Mouse (Mus musculus) neural tube, embryonic 14.5 days (tissue): ENCODE measurements at regions not wholly inside any gene's neighbourhood (a gene's known extent, or its start where the extent isn't known, plus 50 kb on each side); places are given as distances from the start of the nearest gene placed in this dataset.

ENCODE experiments used
- ATAC-seq: fragments of 200-750 bp; cut with Nextera tagmentation; 2 replicates; pipeline ENCODE4 v1.8.0; 2017; ENCODE audit warnings: low read depth, mild to moderate bottlenecking, moderate TSS enrichment, moderate library complexity
- H3K27ac ChIP-seq: fragments of 300-500 bp; sonication (generic); 2 replicates; pipeline ENCODE4 v1.5.1; 2014; ENCODE audit warnings: low read depth, mild to moderate bottlenecking, control low read depth, low read length, moderate library complexity, mixed read lengths
- H3K27me3 ChIP-seq: fragments of 300-500 bp; sonication (generic); 2 replicates; pipeline ENCODE4 v1.6.1; 2014; ENCODE audit warnings: low read length; ENCODE audit not compliant: control insufficient read depth, insufficient read depth
- H3K36me3 ChIP-seq: fragments of 300-500 bp; sonication (generic); 2 replicates; pipeline ENCODE4 v1.6.1; 2014; ENCODE audit warnings: low read length, mixed read lengths; ENCODE audit not compliant: control insufficient read depth, insufficient read depth
- H3K4me1 ChIP-seq: fragments of 300-500 bp; sonication (generic); 2 replicates; pipeline ENCODE4 v1.6.1; 2014; ENCODE audit warnings: low read length; ENCODE audit not compliant: control insufficient read depth, insufficient read depth
- H3K4me2 ChIP-seq: fragments of 300-500 bp; sonication (generic); 2 replicates; pipeline ENCODE4 v1.6.1; 2014; ENCODE audit warnings: mild to moderate bottlenecking, low read depth, low read length, control low read depth
- H3K4me3 ChIP-seq: fragments of 300-500 bp; sonication (generic); 2 replicates; pipeline ENCODE4 v1.5.1; 2014; ENCODE audit warnings: low read depth, low read length, control low read depth, mixed read lengths
- H3K9ac ChIP-seq: fragments of 300-500 bp; sonication (generic); replicated peaks from 2 replicates; pipeline ENCODE4 v1.6.1; 2014; ENCODE audit warnings: low read depth, mild to moderate bottlenecking, control low read depth, low read length, mixed read lengths
- H3K9me3 ChIP-seq: fragments of 300-500 bp; sonication (generic); 2 replicates; pipeline ENCODE4 v1.6.1; 2016; ENCODE audit warnings: low read length; ENCODE audit not compliant: control insufficient read depth
- WGBS: fragments of 180-500 bp; shearing (Covaris S2); extraction: QIAGEN DNeasy Blood & Tissue Kit; methylation state at CpG from one replicate; pipeline ENCODE4 v1.1.7; 2014; 5-methylcytosine and 5-hydroxymethylcytosine counted together

GRCm38 (mm10) chr4:105561611-105562010 lies 228.1 kb upstream of the Gm12728 start:
- WGBS, result 74% methylated on average over 3 of the region's 3 CpGs
- Histone ChIP-seq H3K9me3 (no peaks in the 10 kb centered on the region), H3K4me3 (no peak overlapping the region), H3K4me2 (no peak overlapping the region), H3K36me3 (no peaks in the 10 kb centered on the region), H3K27ac (no peak overlapping the region), H3K27me3 (no peaks in the 10 kb centered on the region), H3K4me1 (no peaks in the 10 kb centered on the region), H3K9ac (no peak overlapping the region)
- no peak for ATAC-seq

GRCm38 (mm10) chr4:105565796-105566195 lies 223.9 kb upstream of the Gm12728 start:
- 88% methylated on average over 7 of the region's 7 CpGs for WGBS
- Histone ChIP-seq H3K27me3 (no peaks in the 10 kb centered on the region), H3K9me3 (no peaks in the 10 kb centered on the region), H3K36me3 (no peaks in the 10 kb centered on the region), H3K4me3 (no peak overlapping the region), H3K4me1 (no peaks in the 10 kb centered on the region), H3K4me2 (no peak overlapping the region), H3K27ac (no peak overlapping the region), H3K9ac (no peak overlapping the region)
- no peak for ATAC-seq

GRCm38 (mm10) chr4:105566513-105567457 lies 222.9 kb upstream of the Gm12728 start:
- H3K4me1 ChIP-seq, result no peaks in the 10 kb centered on the region
- no peaks in the 10 kb centered on the region for H3K9me3 ChIP-seq
- no peak overlapping the region for H3K27ac ChIP-seq
- H3K4me3 ChIP-seq, result no peak overlapping the region
- H3K27me3 ChIP-seq, result no peaks in the 10 kb centered on the region
- no peaks in the 10 kb centered on the region for H3K36me3 ChIP-seq
- no peak overlapping the region for H3K4me2 ChIP-seq
- ATAC-seq, result no peak
- H3K9ac ChIP-seq, result no peak overlapping the region
- WGBS, result 83% methylated on average over 8 of the region's 8 CpGs

DNA sequence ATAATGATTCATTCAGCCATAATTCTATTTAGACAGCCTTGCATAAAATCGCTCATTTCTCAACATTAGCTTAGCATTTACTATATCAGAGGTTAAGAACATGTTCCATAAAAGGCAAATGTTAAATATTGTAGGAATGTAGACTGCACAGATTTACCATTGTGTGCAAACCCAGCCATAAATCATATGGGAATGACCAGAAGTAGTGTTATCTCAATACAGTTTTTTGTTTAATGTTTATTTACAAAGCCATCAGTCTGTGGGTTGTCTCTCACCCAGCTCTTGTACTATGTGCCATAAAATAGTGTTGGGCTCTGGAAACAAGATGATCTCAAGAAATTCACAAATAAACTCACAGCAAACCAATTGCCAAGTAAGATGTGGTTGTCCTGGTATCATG lies 220.0 kb upstream of the Gm12728 start:
- H3K36me3 ChIP-seq, result no peaks in the 10 kb centered on the region
- H3K4me3 ChIP-seq, result no peak overlapping the region
- 81% methylated on average over 1 of the region's 1 CpGs for WGBS
- H3K4me2 ChIP-seq, result no peak overlapping the region
- no peak overlapping the region for H3K27ac ChIP-seq
- no peaks in the 10 kb centered on the region for H3K27me3 ChIP-seq
- H3K9me3 ChIP-seq, result no peaks in the 10 kb centered on the region
- H3K4me1 ChIP-seq, result no peaks in the 10 kb centered on the region
- no peak overlapping the region for H3K9ac ChIP-seq
- ATAC-seq, result no peak

DNA sequence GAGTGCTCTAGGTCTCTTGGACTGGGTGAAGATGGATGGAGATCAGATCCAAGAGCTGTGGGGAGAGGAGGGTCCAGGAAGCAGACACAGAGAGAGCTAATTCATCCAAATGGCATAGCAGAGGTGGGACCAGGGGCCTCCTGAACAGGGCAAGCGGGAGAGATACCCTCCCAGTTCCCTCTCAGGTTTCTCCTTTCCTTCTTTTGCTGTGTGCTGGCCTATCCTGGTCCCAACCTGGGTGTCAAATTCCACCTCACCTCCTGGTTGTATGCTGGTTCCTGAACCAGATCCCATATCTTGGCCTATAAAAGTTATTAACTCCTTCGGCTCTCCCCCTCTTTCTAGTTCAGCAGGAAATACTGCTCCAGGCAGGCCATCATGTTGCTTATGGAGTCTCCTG lies 214.1 kb upstream of the Gm12728 start:
- Histone ChIP-seq H3K36me3 (no peaks in the 10 kb centered on the region), H3K4me1 (no peaks in the 10 kb centered on the region), H3K27me3 (no peaks in the 10 kb centered on the region), H3K27ac (no peak overlapping the region), H3K9me3 (no peaks in the 10 kb centered on the region), H3K4me2 (no peak overlapping the region), H3K4me3 (no peak overlapping the region), H3K9ac (no peak overlapping the region)
- ATAC-seq, result no peak
- 94% methylated on average over 2 of the region's 2 CpGs for WGBS

- H3K36me3 ChIP-seq, result no peaks in the 10 kb centered on the region
- no peak overlapping the region for H3K9ac ChIP-seq
- H3K27me3 ChIP-seq, result no peaks in the 10 kb centered on the region
- ATAC-seq, result no peak
- H3K4me3 ChIP-seq, result no peak overlapping the region
- H3K4me2 ChIP-seq, result no peak overlapping the region
- no peaks in the 10 kb centered on the region for H3K9me3 ChIP-seq
- no peaks in the 10 kb centered on the region for H3K4me1 ChIP-seq
- H3K27ac ChIP-seq, result no peak overlapping the region
- 85% methylated on average over 7 of the region's 7 CpGs for WGBS
These were observed 208.7 kb upstream of the Gm12728 start for GRCm38 (mm10) chr4:105580987-105581386.

DNA sequence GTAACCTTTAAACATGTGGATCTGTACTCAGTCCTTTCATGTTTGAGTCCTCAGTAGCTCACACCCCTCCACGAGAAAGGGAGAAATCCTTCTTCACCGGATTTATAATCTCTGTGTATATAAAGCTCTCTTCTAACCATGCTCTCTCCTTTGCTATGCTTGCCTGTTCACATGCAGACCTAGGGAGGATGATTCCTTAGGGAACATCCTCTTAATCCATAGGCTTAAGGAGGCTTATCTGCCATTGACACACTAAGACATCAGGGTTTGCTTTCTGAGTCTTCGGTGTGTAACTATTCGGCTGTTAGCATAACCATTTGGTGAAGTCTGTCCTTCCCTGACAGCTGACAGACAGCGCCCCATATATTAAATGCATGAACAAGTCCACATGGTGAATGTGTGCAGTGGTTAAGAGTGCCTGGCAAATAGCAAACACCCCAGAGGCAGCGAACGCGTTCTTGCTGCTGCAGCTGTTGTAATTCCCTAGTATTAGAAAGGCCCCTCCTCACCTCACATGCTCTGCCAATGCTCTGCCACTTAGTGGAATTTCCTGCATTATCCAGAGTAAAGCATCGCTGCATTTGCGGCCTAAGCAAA lies 205.2 kb upstream of the Gm12728 start:
- Histone ChIP-seq H3K27me3 (no peaks in the 10 kb centered on the region), H3K27ac (no peak overlapping the region), H3K4me1 (no peaks in the 10 kb centered on the region), H3K9ac (no peak overlapping the region), H3K36me3 (no peaks in the 10 kb centered on the region), H3K4me2 (no peak overlapping the region), H3K9me3 (no peaks in the 10 kb centered on the region), H3K4me3 (no peak overlapping the region)
- WGBS, result 73% methylated on average over 10 of the region's 10 CpGs
- ATAC-seq, result no peak

GRCm38 (mm10) chr4:105603661-105604060 lies 186.0 kb upstream of the Gm12728 start:
- Histone ChIP-seq H3K27me3 (no peaks in the 10 kb centered on the region), H3K4me1 (no peaks in the 10 kb centered on the region), H3K4me2 (no peak overlapping the region), H3K36me3 (no peaks in the 10 kb centered on the region), H3K9me3 (no peaks in the 10 kb centered on the region), H3K27ac (no peak overlapping the region), H3K4me3 (no peak overlapping the region), H3K9ac (no peak overlapping the region)
- 63% methylated on average over 1 of the region's 1 CpGs for WGBS
- no peak for ATAC-seq

- no peaks in the 10 kb centered on the region for H3K9me3 ChIP-seq
- H3K27me3 ChIP-seq, result no peaks in the 10 kb centered on the region
- H3K27ac ChIP-seq, result no peak overlapping the region
- H3K9ac ChIP-seq, result no peak overlapping the region
- no peak for ATAC-seq
- H3K4me3 ChIP-seq, result no peak overlapping the region
- H3K4me2 ChIP-seq, result no peak overlapping the region
- no peaks in the 10 kb centered on the region for H3K36me3 ChIP-seq
- WGBS, result 81% methylated on average over 2 of the region's 2 CpGs
- H3K4me1 ChIP-seq, result no peaks in the 10 kb centered on the region
These were observed 185.1 kb upstream of the Gm12728 start for GRCm38 (mm10) chr4:105604607-105605006.
